ENCODE assay signal across 39 mouse cellular contexts in genomic region chr10:77890987-77891565, GRCm38 (mm10). TPM values are rescaled to one million over a fixed set of nuclear protein-coding genes. Genes with fewer than 3 reads are reported as not detected.
A peak's percentile ranks its signal among the peaks of the same experiment; 100 is the strongest.
DNase-seq lines count a peak whose midpoint lies in the region; ATAC-seq and TF ChIP-seq lines count a peak whose summit lies in the region.
"Had no signal": no experiment of that assay in that cellular context is flagged by ENCODE, and none has a peak within 500 bp of the region (broad histone marks: within the 10 kb centered on the region; RNA-seq: fewer than 3 reads in every experiment).

No protein-coding gene starts in this region.

- H3K9ac ChIP-seq in hindbrain, embryonic 14.5 days = no peak overlapping the region
- no peak overlapping the region for H3K9ac ChIP-seq in hindbrain, embryonic 11.5 days (ENCODE audit: low read depth, low read length)
- H3K9ac ChIP-seq in lung, embryonic 15.5 days = no peak overlapping the region
- no peak overlapping the region for H3K9ac ChIP-seq in midbrain, embryonic 14.5 days (replicated peaks; ENCODE audit: low read length)
- H3K9ac ChIP-seq: liver, embryonic 12.5 days; liver, postnatal 0 days; midbrain, embryonic 15.5 days; neural tube, embryonic 15.5 days; stomach, embryonic 15.5 days had no signal

- TF ChIP-seq POLR2A in lung, adult 2 months (IDR thresholded peaks at IDR 0.05; ENCODE audit: borderline replicate concordance, extremely low read depth, low read depth, low read length) = no peak

- 86% methylated on average over 8 of the region's 8 CpGs for WGBS in hindbrain, embryonic 14.5 days
- 87% methylated on average over 8 of the region's 8 CpGs for WGBS in hindbrain, embryonic 11.5 days
- 78% methylated on average over 8 of the region's 8 CpGs for WGBS in lung, embryonic 15.5 days
- 72% methylated on average over 8 of the region's 8 CpGs for WGBS in lung, adult 2 months
- 87% methylated on average over 8 of the region's 8 CpGs for WGBS in midbrain, embryonic 14.5 days

- H3K4me2 ChIP-seq in hindbrain, embryonic 14.5 days (replicated peaks) = no peak overlapping the region
- no peak overlapping the region for H3K4me2 ChIP-seq in hindbrain, embryonic 11.5 days (replicated peaks; ENCODE audit: low read depth, low read length)
- H3K4me2 ChIP-seq in lung, embryonic 15.5 days = no peak overlapping the region
- H3K4me2 ChIP-seq in midbrain, embryonic 14.5 days (ENCODE audit: low read length) = no peak overlapping the region
- H3K4me2 ChIP-seq: heart, embryonic 11.5 days; liver, embryonic 12.5 days; midbrain, embryonic 15.5 days; neural tube, embryonic 15.5 days; stomach, embryonic 15.5 days had no signal

- H3K4me1 ChIP-seq in hindbrain, embryonic 14.5 days (replicated peaks; ENCODE audit: control insufficient read depth, insufficient read depth, low read length) = peaks cover 4% of the 10 kb centered on the region; the same call in 1 of the 2 replicates
- H3K4me1 ChIP-seq in hindbrain, embryonic 11.5 days (replicated peaks; ENCODE audit: control insufficient read depth, insufficient read depth, low read length) = no peaks in the 10 kb centered on the region
- no peaks in the 10 kb centered on the region for H3K4me1 ChIP-seq in lung, embryonic 15.5 days
- H3K4me1 ChIP-seq in lung, adult 2 months (ENCODE audit: control insufficient read depth, insufficient read depth, low read length) = no peaks in the 10 kb centered on the region
- H3K4me1 ChIP-seq in midbrain, embryonic 14.5 days (ENCODE audit: control insufficient read depth, insufficient read depth, low read length) = no peaks in the 10 kb centered on the region
- H3K4me1 ChIP-seq: liver, embryonic 12.5 days; stomach, embryonic 15.5 days had no signal

- H3K27ac ChIP-seq in hindbrain, embryonic 14.5 days = no peak overlapping the region
- no peak overlapping the region for H3K27ac ChIP-seq in hindbrain, embryonic 11.5 days (ENCODE audit: low read depth, low read length)
- H3K27ac ChIP-seq in lung, embryonic 15.5 days = no peak overlapping the region
- H3K27ac ChIP-seq in midbrain, embryonic 14.5 days (replicated peaks; ENCODE audit: low read depth, low read length) = no peak overlapping the region
- H3K27ac ChIP-seq: left cerebral cortex, adult 2 months; liver, embryonic 12.5 days; macrophage; midbrain, embryonic 15.5 days; neural tube, embryonic 15.5 days; stomach, embryonic 15.5 days had no signal

- DNase-seq in hindbrain, embryonic 14.5 days (ENCODE audit: low spot score) = no peak
- DNase-seq in hindbrain, embryonic 11.5 days (ENCODE audit: low spot score) = no peak
- no peak for DNase-seq in lung, adult 2 months
- DNase-seq in A20 (ENCODE audit: low read depth, low spot score) = peak; percentile 95
- no peak for DNase-seq in midbrain, embryonic 14.5 days
- DNase-seq: adrenal gland, postnatal 36 days; cerebellum, adult 2 months; cerebellum, postnatal 14 days; gastrocnemius, postnatal 14 days; heart, adult 11 months; kidney, adult 9 months; kidney, postnatal 14 days; liver, postnatal 0 days; lung, postnatal 10 days; retina, postnatal 1 day; right cerebral cortex, postnatal 14 days; thymus, postnatal 4 days had no signal

- no peak for TF ChIP-seq CTCF in lung, adult 2 months (IDR thresholded peaks at IDR 0.05; ENCODE audit: insufficient read depth, low read length)

- H3K27me3 ChIP-seq in hindbrain, embryonic 14.5 days (ENCODE audit: control insufficient read depth, insufficient read depth, low read length) = no peaks in the 10 kb centered on the region
- no peaks in the 10 kb centered on the region for H3K27me3 ChIP-seq in hindbrain, embryonic 11.5 days (ENCODE audit: control insufficient read depth, insufficient read depth, low read length)
- H3K27me3 ChIP-seq in lung, embryonic 15.5 days = no peaks in the 10 kb centered on the region
- H3K27me3 ChIP-seq in midbrain, embryonic 14.5 days (ENCODE audit: control insufficient read depth, insufficient read depth, low read length) = no peaks in the 10 kb centered on the region
- H3K27me3 ChIP-seq: midbrain, embryonic 15.5 days; neural tube, embryonic 15.5 days; stomach, embryonic 15.5 days had no signal

- H3K9me3 ChIP-seq in hindbrain, embryonic 14.5 days (ENCODE audit: control insufficient read depth, low read length) = no peaks in the 10 kb centered on the region
- no peaks in the 10 kb centered on the region for H3K9me3 ChIP-seq in hindbrain, embryonic 11.5 days (ENCODE audit: control insufficient read depth, low read length)
- no peaks in the 10 kb centered on the region for H3K9me3 ChIP-seq in lung, embryonic 15.5 days
- H3K9me3 ChIP-seq in midbrain, embryonic 14.5 days (ENCODE audit: control insufficient read depth, low read length) = no peaks in the 10 kb centered on the region
- H3K9me3 ChIP-seq: liver, embryonic 12.5 days; midbrain, embryonic 15.5 days; neural tube, embryonic 15.5 days; stomach, embryonic 15.5 days had no signal

- H3K36me3 ChIP-seq in hindbrain, embryonic 14.5 days (replicated peaks; ENCODE audit: control insufficient read depth, insufficient read depth) = no peaks in the 10 kb centered on the region
- no peaks in the 10 kb centered on the region for H3K36me3 ChIP-seq in hindbrain, embryonic 11.5 days (ENCODE audit: control insufficient read depth, insufficient read depth, low read length)
- H3K36me3 ChIP-seq in lung, embryonic 15.5 days = no peaks in the 10 kb centered on the region
- H3K36me3 ChIP-seq in midbrain, embryonic 14.5 days (ENCODE audit: control insufficient read depth, insufficient read depth, low read length) = no peaks in the 10 kb centered on the region
- H3K36me3 ChIP-seq: liver, embryonic 12.5 days; midbrain, embryonic 15.5 days; neural tube, embryonic 15.5 days; stomach, embryonic 15.5 days had no signal

- no peak overlapping the region for H3K4me3 ChIP-seq in hindbrain, embryonic 14.5 days (replicated peaks; ENCODE audit: low read length)
- no peak overlapping the region for H3K4me3 ChIP-seq in hindbrain, embryonic 11.5 days (ENCODE audit: low read depth, low read length)
- H3K4me3 ChIP-seq in lung, embryonic 15.5 days = no peak overlapping the region
- H3K4me3 ChIP-seq in lung, adult 2 months (replicated peaks; ENCODE audit: extremely low read depth, low read depth, low read length) = no peak overlapping the region
- H3K4me3 ChIP-seq in midbrain, embryonic 14.5 days (replicated peaks; ENCODE audit: low read depth, low read length) = no peak overlapping the region
- H3K4me3 ChIP-seq: left cerebral cortex, adult 2 months; liver, embryonic 12.5 days; midbrain, embryonic 15.5 days; neural tube, embryonic 15.5 days; stomach, embryonic 15.5 days had no signal

- 0 out of 2 replicates have a peak, but pooled peaks have one; percentile 8 for ATAC-seq in hindbrain, embryonic 14.5 days (ENCODE audit: low FRiP score)
- ATAC-seq in hindbrain, embryonic 11.5 days (ENCODE audit: low FRiP score) = no peak
- 0 out of 2 replicates have a peak, but pooled peaks have one; percentile 3 for ATAC-seq in lung, embryonic 15.5 days (ENCODE audit: borderline replicate concordance, extremely low read depth, low FRiP score, low TSS enrichment)
- 0 out of 2 replicates have a peak, but pooled peaks have one; percentile 20 for ATAC-seq in granulocyte monocyte progenitor cell, adult 5-6 weeks (replicated peaks; ENCODE audit: poor library complexity, severe bottlenecking)
- no peak for ATAC-seq in midbrain, embryonic 14.5 days (ENCODE audit: low FRiP score, low TSS enrichment)
- ATAC-seq: CD4-positive, CD25-positive, alpha-beta regulatory T cell, adult 4 months; forebrain, embryonic 14.5 days; intestine, embryonic 16.5 days; liver, embryonic 12.5 days; liver, postnatal 0 days; midbrain, embryonic 15.5 days had no signal

RNA-seq across cellular contexts. Expression of gene Lrrc3, which starts 11.3 kb away (rescaled TPM):
- 19.6 and 20.3 TPM in 2 replicates for polyA plus RNA-seq in hindbrain, embryonic 14.5 days (2014; fragmentation: Nextera tagmentation; extraction: Ambion mirVana)
- 3.1 and 3.6 TPM in 2 replicates for polyA plus RNA-seq in hindbrain, embryonic 11.5 days (2014; fragmentation: Nextera tagmentation; extraction: Ambion mirVana)
- polyA plus RNA-seq in lung, embryonic 15.5 days (2015; fragmentation: Nextera tagmentation; extraction: Ambion mirVana) = 4.5 TPM in 2 replicates
- 0.77 and 0.93 TPM in 2 replicates for polyA plus RNA-seq in lung, adult 2 months (2012; rRNA removed)
- total RNA-seq in granulocyte monocyte progenitor cell, adult 5-6 weeks (2014; fragmentation: Nextera tagmentation) = not detected in 2 replicates
- not detected in 2 replicates for total RNA-seq in granulocyte monocyte progenitor cell, adult 5-6 weeks (2017)
- polyA plus RNA-seq in midbrain, embryonic 14.5 days (2014; fragmentation: Nextera tagmentation; extraction: Ambion mirVana) = 14.3 and 15.7 TPM in 2 replicates
- total RNA-seq: hematopoietic stem cell, adult 5-6 weeks had no signal
- polyA plus RNA-seq: CD4-positive, CD25-positive, alpha-beta regulatory T cell, adult 4 months; macrophage had no signal

RNA-seq across cellular contexts. Expression of gene Gm3285, which starts 29.3 kb away (rescaled TPM):
- polyA plus RNA-seq in hindbrain, embryonic 14.5 days (2014; fragmentation: Nextera tagmentation; extraction: Ambion mirVana) = not detected in 2 replicates
- polyA plus RNA-seq in hindbrain, embryonic 11.5 days (2014; fragmentation: Nextera tagmentation; extraction: Ambion mirVana) = not detected in 2 replicates
- polyA plus RNA-seq in lung, embryonic 15.5 days (2015; fragmentation: Nextera tagmentation; extraction: Ambion mirVana) = not detected in 2 replicates
- polyA plus RNA-seq in lung, adult 2 months (2012; rRNA removed) = not detected in 2 replicates
- total RNA-seq in granulocyte monocyte progenitor cell, adult 5-6 weeks (2014; fragmentation: Nextera tagmentation) = not detected in 2 replicates
- total RNA-seq in granulocyte monocyte progenitor cell, adult 5-6 weeks (2017) = not detected in 2 replicates
- polyA plus RNA-seq in midbrain, embryonic 14.5 days (2014; fragmentation: Nextera tagmentation; extraction: Ambion mirVana) = not detected in 2 replicates
- total RNA-seq: adrenal gland, adult 18-20 months; adrenal gland, postnatal 36 days; gastrocnemius, postnatal 14 days; hematopoietic stem cell, adult 5-6 weeks; layer of hippocampus, adult 18-20 months; layer of hippocampus, postnatal 14 days; left cerebral cortex, adult 2 months; left cerebral cortex, postnatal 25 days had no signal
- polyA plus RNA-seq: CD4-positive, CD25-positive, alpha-beta regulatory T cell, adult 4 months; cerebellum, adult 2 months; embryonic facial prominence, embryonic 11.5 days; forebrain, embryonic 14.5 days; heart, embryonic 11.5 days; heart, postnatal 0 days; intestine, embryonic 16.5 days; liver, embryonic 12.5 days; liver, postnatal 0 days; macrophage; midbrain, embryonic 15.5 days; neural tube, embryonic 15.5 days; small intestine, adult 2 months; stomach, embryonic 15.5 days; thymus, postnatal 0 days had no signal

RNA-seq across cellular contexts. Expression of gene Gm10318, which starts 38.4 kb away (rescaled TPM):
- polyA plus RNA-seq in hindbrain, embryonic 14.5 days (2014; fragmentation: Nextera tagmentation; extraction: Ambion mirVana) = not detected in 2 replicates
- polyA plus RNA-seq in hindbrain, embryonic 11.5 days (2014; fragmentation: Nextera tagmentation; extraction: Ambion mirVana) = not detected in 2 replicates
- not detected in 2 replicates for polyA plus RNA-seq in lung, embryonic 15.5 days (2015; fragmentation: Nextera tagmentation; extraction: Ambion mirVana)
- not detected in 2 replicates for polyA plus RNA-seq in lung, adult 2 months (2012; rRNA removed)
- not detected in 2 replicates for total RNA-seq in granulocyte monocyte progenitor cell, adult 5-6 weeks (2014; fragmentation: Nextera tagmentation)
- total RNA-seq in granulocyte monocyte progenitor cell, adult 5-6 weeks (2017) = not detected in 2 replicates
- not detected in 2 replicates for polyA plus RNA-seq in midbrain, embryonic 14.5 days (2014; fragmentation: Nextera tagmentation; extraction: Ambion mirVana)
- total RNA-seq: adrenal gland, adult 18-20 months; adrenal gland, postnatal 36 days; gastrocnemius, postnatal 14 days; hematopoietic stem cell, adult 5-6 weeks; layer of hippocampus, adult 18-20 months; layer of hippocampus, postnatal 14 days; left cerebral cortex, adult 2 months; left cerebral cortex, postnatal 25 days had no signal
- polyA plus RNA-seq: CD4-positive, CD25-positive, alpha-beta regulatory T cell, adult 4 months; cerebellum, adult 2 months; embryonic facial prominence, embryonic 11.5 days; forebrain, embryonic 14.5 days; heart, embryonic 11.5 days; heart, postnatal 0 days; intestine, embryonic 16.5 days; limb, embryonic 14.5 days; liver, embryonic 12.5 days; liver, postnatal 0 days; macrophage; midbrain, embryonic 15.5 days; neural tube, embryonic 15.5 days; small intestine, adult 2 months; stomach, embryonic 15.5 days; thymus, postnatal 0 days had no signal

RNA-seq across cellular contexts. Expression of gene Gm36176, which starts 44.5 kb away (rescaled TPM):
- polyA plus RNA-seq in hindbrain, embryonic 14.5 days (2014; fragmentation: Nextera tagmentation; extraction: Ambion mirVana) = not detected in 2 replicates
- polyA plus RNA-seq in hindbrain, embryonic 11.5 days (2014; fragmentation: Nextera tagmentation; extraction: Ambion mirVana) = not detected in 2 replicates
- not detected in 2 replicates for polyA plus RNA-seq in lung, embryonic 15.5 days (2015; fragmentation: Nextera tagmentation; extraction: Ambion mirVana)
- not detected in 2 replicates for polyA plus RNA-seq in lung, adult 2 months (2012; rRNA removed)
- not detected in 2 replicates for total RNA-seq in granulocyte monocyte progenitor cell, adult 5-6 weeks (2014; fragmentation: Nextera tagmentation)
- total RNA-seq in granulocyte monocyte progenitor cell, adult 5-6 weeks (2017) = not detected in 2 replicates
- not detected in 2 replicates for polyA plus RNA-seq in midbrain, embryonic 14.5 days (2014; fragmentation: Nextera tagmentation; extraction: Ambion mirVana)
- total RNA-seq: adrenal gland, adult 18-20 months; adrenal gland, postnatal 36 days; gastrocnemius, postnatal 14 days; hematopoietic stem cell, adult 5-6 weeks; layer of hippocampus, adult 18-20 months; layer of hippocampus, postnatal 14 days; left cerebral cortex, adult 2 months; left cerebral cortex, postnatal 25 days had no signal
- polyA plus RNA-seq: CD4-positive, CD25-positive, alpha-beta regulatory T cell, adult 4 months; cerebellum, adult 2 months; embryonic facial prominence, embryonic 11.5 days; forebrain, embryonic 14.5 days; heart, embryonic 11.5 days; heart, postnatal 0 days; intestine, embryonic 16.5 days; limb, embryonic 14.5 days; liver, embryonic 12.5 days; liver, postnatal 0 days; macrophage; midbrain, embryonic 15.5 days; neural tube, embryonic 15.5 days; small intestine, adult 2 months; stomach, embryonic 15.5 days; thymus, postnatal 0 days had no signal

RNA-seq across cellular contexts. Expression of gene Krtap10-10, which starts 55.3 kb away (rescaled TPM):
- polyA plus RNA-seq in hindbrain, embryonic 14.5 days (2014; fragmentation: Nextera tagmentation; extraction: Ambion mirVana) = not detected in 2 replicates
- not detected in 2 replicates for polyA plus RNA-seq in hindbrain, embryonic 11.5 days (2014; fragmentation: Nextera tagmentation; extraction: Ambion mirVana)
- not detected in 2 replicates for polyA plus RNA-seq in lung, embryonic 15.5 days (2015; fragmentation: Nextera tagmentation; extraction: Ambion mirVana)
- not detected in 2 replicates for polyA plus RNA-seq in lung, adult 2 months (2012; rRNA removed)
- 0.75 TPM in 1 of 2 replicates, not detected in the other for total RNA-seq in granulocyte monocyte progenitor cell, adult 5-6 weeks (2014; fragmentation: Nextera tagmentation)
- not detected in 2 replicates for total RNA-seq in granulocyte monocyte progenitor cell, adult 5-6 weeks (2017)
- polyA plus RNA-seq in midbrain, embryonic 14.5 days (2014; fragmentation: Nextera tagmentation; extraction: Ambion mirVana) = not detected in 2 replicates
- total RNA-seq: adrenal gland, adult 18-20 months; adrenal gland, postnatal 36 days; gastrocnemius, postnatal 14 days; hematopoietic stem cell, adult 5-6 weeks; layer of hippocampus, adult 18-20 months; layer of hippocampus, postnatal 14 days; left cerebral cortex, adult 2 months; left cerebral cortex, postnatal 25 days had no signal
- polyA plus RNA-seq: CD4-positive, CD25-positive, alpha-beta regulatory T cell, adult 4 months; cerebellum, adult 2 months; embryonic facial prominence, embryonic 11.5 days; forebrain, embryonic 14.5 days; heart, embryonic 11.5 days; heart, postnatal 0 days; intestine, embryonic 16.5 days; liver, embryonic 12.5 days; liver, postnatal 0 days; macrophage; midbrain, embryonic 15.5 days; neural tube, embryonic 15.5 days; small intestine, adult 2 months; stomach, embryonic 15.5 days; thymus, postnatal 0 days had no signal

Comparison
In these comparisons a context has a peak if more than half of its experiments do, and no peak if none do; other contexts are left out.
1. ATAC-seq: peak in hindbrain, embryonic 14.5 days (single experiment), lung, embryonic 15.5 days (single experiment) and granulocyte monocyte progenitor cell, adult 5-6 weeks (single experiment); none in hindbrain, embryonic 11.5 days (single experiment) and midbrain, embryonic 14.5 days (single experiment).